Mouse (Mus musculus): ENCODE measurements around the gene Sgf29.
"Not testable (repeated sequence)": the region's sequence is repeated elsewhere in the genome, so short reads cannot be mapped to it uniquely, and the experiment has no call there.

The Sgf29 gene

DNA sequence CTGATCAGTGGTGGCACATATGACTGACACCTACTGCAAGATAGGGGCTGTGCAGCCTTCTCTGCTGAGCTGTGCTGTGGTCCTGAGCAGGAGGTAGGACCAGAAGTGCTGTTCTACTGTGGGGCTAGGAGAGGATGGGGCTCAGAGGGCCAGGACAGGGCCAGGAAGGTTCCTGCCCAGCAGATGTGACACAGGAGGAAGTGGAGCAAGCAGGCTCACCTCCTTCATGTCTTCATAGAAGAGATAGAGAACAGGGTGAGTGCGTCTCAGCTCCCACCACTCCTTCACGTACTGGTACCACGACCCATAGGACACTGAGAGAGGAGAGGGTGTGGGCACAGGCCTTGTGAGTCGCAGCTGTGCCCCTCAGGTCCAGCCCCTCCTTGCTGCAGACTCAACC is 39.0 kb downstream of the Sgf29 start:
- DNase-seq, result not testable (repeated sequence)

DNA sequence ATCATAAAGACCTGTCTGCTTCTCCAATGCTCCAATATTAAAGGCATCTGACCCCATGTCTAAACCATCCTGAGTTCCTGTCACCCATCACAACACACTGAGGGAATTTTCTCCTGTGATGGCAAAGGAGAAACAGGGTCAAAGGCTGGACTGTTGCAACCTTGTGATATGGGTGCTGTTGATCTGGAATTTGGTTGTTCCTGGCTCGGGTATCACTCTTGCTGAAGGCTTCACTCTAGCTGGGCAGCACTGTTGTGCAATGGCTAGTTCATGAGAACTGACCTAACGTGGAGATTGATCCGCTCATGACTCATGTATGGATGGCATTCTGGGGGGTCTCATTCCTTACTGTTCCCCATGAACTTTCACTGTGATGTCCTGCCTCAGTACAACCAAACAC is 39.9 kb downstream of the Sgf29 start:
- no peak for DNase-seq

DNA sequence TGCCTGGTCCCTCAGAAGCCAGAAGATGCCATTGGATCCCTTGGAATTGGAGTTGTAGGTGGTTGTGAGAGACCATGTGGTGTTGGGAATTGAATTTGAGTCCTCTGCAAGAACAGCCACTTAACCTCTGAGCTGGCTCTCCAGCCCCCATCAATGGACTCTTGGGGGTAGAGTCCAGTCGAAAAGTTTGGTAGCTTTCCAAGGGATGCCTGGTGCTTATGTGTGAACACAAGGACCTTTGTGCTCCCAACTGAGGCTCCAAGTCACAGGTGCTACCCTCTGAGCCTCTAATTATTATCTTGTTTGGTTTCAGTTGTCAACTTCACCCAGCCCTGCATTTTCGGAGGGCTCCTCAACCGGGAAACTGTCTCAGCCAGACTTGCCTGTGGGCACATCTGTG is 41.6 kb downstream of the Sgf29 start:
- DNase-seq, result no peak

DNA sequence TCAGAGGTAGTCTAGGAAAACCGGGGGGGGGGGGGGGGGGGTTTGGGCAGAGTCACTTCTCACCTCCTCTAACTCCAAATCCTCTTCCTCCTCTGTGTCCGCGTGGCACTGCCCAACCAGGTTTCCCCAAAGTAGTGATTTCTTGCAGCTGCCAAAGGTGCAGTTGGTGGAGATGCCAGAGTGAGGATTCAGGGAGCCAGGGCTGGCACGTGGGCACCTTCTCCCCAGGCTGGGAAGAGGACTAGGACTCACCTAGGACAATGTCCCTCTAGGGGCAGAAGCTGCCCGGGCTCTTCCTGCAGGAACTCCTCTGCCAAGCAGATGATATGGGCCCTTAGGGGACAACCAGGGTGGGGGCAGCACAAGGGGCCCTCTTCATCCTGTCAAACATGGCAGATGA is 42.6 kb downstream of the Sgf29 start:
- DNase-seq, result no peak

DNA sequence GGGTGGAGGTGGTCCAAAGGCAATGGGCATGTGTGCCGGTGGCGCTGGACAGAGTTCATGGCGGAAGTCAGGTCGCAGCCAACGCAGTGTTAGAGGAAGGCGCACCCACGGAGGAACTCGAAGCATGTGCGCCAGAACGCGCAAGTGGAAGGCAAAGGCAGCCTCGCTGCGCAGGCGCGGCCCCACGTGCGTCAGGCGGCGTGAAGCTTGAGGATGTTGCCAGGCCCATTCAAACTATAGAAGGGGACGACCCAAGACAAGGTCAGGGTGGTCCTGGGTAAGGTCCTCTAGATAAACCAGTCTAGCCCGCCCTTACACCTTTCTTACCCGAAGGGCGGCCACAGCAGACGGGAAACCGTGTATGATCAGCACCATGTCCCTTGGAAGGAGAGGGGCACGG is 43.3 kb downstream of the Sgf29 start:
- no peak for DNase-seq

DNA sequence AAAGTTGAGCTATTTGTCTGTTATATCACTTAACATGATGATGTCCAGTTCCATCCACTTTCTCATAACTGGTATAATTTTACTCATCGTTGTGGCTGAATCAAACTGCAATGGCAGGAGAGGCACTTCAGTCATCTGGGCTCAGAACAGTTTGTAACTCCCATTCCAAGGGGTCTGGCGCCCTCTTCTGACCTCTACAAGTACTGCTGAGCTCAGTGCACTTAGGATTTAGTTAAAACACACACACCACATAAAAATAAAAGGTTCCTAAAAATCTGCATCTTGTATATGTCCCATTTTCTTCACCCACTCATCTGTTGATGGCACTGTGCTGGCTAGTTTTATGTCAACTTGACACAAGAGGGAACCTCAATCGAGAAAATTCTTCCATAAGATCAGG is 44.1 kb downstream of the Sgf29 start:
- DNase-seq, result peak; percentile 81 to 85

DNA sequence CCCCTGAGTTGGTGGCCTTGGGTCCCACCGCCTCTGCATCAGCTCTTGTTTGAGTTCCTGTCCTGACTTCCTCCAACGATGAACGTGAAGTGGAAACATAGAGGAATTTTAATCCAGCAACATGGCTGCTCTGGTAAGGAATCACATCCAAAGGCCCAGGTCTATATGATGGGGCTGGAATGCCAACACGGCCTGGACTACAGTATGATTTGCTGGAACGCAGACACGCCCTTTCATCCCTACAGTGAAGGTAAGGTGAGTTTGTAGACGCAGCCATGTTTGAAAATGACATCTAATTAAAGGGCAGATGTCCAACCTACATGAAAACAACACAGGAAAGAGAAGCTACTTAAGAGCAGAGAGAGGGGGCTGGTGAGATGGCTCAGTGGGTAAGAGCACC is 44.7 kb downstream of the Sgf29 start:
- no peak for DNase-seq

DNA sequence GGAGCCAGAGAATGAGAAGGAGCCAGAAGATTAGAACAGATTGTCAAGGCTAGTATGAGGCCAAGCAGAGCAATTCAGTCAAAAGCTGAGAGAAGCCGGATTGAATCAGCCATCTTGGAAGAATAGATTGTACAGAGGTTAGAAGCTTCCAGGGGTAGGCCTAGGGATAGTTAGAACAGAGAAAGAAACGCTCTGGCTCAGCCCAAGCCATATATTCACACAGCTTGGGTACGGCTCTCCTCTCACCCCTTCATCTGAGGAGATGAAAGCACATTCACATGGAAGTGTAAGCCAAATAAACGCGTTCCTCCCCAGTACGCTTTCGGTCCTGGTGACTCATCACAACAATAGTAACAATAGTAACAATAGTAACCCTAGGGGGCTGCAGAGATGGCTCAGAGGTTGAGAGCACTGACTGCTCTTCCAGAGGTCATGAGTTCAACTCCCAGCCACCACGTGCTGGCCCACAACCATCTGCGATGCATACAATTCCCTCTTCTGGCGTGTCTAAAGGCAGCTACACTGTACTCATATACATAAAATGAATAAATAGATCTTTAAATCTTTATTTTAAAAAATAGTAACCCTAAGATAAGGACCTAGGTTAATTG is 45.4 kb downstream of the Sgf29 start:
- DNase-seq, result peak in 1 of 2 experiments; percentile 20

DNA sequence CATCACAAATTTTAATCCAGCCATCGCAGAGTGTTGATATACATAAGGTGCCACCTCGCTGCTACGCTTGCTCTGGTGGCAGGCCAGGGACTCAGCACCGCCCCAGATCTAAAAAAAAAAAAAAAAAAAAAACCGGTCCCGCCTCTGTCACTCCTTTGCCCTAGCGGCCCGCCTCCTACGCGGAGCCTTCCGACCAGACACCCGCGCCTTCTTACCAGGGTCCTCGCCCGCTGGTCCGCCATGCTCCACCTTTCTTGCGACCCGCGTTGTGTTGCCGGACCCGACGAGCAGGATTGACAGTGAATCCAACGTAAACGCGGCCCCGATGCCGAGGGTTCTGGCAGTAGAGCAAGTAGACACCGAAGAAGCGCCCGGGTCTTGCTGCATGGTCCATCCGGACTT is 46.1 kb downstream of the Sgf29 start, which contains the start of gene Bola2:
Gene Bola2 (plus strand): TSS at position 192 of the 402 bp plus-strand sequence.
- peak in 1 of 2 experiments; percentile 63 for DNase-seq

DNA sequence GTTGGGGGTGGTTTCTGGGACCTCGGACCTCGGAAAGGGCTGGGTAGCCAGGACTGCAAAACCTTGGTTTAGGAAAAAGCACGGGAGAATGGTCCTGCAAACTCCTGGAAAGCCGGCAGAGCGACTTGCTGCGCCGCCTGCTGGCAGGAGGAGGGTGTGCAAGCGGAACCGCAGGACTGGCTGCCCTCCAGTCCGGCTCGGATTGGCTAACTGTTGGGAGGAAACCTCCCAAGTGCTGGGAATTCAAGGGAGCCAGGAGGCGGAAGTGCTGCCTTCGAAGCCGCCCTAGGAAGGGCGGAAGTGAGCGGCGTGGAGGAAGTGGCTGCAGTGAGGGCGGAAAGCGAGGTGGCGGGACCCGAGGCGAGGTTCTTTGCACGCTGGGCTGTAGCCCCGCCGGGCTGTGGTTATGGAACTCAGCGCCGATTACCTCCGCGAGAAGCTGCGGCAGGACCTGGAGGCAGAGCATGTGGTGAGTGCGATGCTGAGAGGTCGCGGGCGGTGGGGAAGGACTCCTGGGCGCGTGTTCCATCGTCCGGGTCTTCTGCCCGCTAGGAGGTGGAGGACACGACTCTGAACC is 46.6 kb downstream of the Sgf29 start, which contains the start of gene Slx1b:
Gene Slx1b (minus strand): TSS at position 154 of the 577 bp plus-strand sequence.
- peak; percentile 94 for DNase-seq

DNA sequence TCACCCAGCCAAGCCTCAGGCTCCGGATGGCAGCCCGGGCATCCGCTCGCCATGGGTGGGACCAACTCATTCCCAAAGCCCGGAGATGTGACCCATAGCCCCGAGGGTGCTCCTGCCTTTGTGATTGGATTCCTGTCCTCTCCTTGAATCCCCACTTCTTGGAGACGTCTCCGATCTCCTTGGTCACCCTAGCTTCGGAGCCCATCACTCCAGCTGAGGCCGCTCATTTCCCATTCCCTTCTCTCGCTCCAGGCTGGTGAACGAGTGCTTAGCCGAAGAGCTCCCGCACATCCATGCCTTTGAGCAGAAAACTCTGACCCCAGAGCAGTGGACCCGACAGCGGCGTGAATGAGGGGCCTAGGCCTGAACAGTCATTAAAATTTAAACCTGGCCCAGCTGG is 47.2 kb downstream of the Sgf29 start:
- peak in 1 of 2 experiments; percentile 32 for DNase-seq

DNA sequence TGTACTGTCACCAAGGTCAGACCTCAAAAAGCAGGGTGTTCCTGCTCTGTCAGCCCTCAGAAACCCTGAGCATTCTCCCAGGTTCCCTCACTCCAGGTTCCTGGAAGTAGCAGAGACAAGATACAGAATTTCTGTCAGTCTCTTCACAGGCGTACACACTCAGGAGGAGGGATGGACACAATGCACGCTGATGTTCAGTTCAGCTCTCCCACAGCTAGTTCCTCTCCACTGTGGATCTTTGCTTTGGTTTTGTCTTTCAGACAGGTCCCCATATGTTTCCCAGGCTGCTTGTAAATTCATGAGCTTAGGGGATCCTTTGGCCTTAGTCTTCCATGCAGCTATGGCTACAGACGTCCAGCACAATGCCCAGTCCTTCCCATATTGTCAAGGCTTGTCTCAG is 47.8 kb downstream of the Sgf29 start:
- DNase-seq, result no peak

DNA sequence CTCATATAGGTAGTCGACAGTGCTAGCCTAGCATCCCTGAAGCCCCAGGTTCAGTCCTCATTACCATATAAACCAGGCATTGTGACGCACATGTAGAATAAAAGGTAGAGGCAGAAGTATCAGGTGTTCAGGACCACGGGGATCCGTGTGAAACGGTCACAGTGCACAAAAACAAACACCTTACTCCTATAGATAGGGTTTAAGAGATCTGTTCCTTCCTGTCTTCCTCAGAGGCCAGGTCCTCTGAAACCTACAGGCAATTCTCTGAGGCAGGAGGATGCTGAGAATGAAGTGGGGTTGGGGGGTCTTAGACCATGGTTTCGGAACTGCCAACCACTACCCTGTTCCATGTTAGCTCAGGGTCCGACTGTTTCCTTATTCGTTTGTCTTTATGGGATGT is 48.7 kb downstream of the Sgf29 start:
- DNase-seq, result no peak

DNA sequence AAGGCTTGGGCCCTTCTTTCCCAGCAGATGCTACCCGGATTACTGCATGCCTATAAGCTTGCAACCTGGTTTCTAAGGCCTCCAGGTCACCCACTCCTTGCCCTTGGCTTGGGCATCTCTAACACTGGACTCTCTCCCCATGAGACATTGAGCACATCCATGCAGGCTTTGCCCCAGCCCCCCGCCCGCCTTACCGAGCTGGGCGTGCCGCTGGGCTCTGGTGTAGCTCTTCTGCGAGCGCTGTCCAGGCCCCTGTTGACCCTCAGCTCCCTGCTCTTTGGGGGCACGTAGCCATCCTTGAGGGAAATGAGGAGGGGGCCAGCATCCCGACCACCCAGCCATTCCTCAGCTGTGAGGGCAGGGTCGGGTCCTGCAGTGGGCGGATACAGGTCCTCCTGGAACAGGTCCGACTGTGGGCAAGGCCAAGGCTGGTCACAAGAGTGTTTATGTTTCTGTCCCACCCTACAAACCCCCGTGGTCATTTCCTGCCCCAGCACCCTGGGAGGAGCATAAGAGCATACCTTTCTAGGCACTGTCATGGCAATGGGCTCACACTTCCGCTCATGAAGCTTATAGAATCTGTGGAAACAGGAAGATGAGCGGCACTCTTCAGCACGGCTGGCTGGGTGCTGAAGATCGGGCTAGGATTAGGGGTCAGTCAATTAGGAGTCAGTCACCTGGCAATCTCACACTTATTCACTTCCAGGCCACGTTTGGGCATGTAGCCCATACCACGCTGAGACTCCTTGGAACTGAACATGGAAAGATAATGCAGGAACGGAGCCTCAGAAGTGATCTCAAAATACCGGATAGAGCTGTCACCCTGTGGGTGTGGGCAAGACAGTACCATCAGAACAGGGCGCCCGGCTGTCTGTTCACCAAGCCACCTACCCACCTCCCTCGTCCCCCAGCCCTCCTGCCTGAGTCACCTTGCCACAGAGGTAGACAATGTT is 51.2 kb downstream of the Sgf29 start:
- peak; percentile 27 to 42 for DNase-seq

DNA sequence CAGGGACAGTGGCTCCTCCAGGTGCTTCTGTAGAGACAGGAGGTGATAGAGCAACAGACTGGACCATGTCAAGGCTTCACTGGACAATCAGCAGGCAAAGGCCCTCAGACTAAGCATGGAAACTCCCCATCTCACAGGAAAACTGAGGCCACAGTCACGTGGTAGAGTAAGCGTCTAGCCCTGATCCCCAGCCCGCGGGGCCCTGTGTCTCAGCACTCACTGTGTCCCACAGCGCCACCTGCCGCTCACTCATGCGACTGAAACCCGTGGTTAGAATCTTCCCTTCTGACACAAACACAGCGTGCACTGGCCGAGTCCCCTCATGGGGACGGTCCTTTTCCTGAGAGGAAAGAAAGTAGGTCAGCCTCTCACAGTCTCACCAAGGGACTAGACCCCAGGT is 52.0 kb downstream of the Sgf29 start:
- DNase-seq, result peak; percentile 95 to 96

DNA sequence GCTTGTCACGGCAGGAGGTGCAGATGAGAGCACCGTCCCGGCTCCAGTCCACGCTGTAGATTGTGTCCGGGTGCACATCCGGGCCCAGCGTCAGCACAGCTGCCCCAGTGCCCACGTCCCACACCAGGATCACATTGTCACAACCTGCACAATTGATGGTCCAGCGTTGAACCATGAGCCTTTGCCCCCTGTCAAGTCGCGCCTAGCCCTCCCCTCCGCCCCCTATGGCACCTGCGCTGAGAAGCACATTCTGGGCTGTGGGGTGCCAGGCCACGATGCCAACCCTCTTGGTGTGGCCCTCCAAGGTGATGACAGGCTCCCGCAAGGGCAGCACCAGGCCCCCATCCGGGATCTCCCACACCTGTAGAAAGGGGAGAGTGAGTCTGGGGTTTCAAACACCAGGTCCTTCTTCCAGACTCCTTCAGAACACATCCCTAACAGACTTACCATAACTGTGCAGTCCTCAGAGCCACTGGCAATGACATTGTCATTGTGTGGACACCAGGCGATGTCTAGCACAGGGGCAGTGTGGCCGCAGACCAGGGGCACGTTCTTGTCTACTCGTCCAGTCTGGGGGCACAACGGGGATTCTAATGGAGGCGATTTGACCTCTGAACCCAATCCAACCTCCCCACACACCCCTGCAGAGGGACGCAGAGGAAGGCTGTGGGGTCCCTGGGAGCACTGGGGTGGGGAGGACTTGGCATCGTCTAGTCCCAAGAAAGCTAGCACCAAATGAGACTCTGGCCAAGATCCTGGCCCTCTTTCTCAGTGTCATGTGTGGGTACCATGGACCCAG is 52.6 kb downstream of the Sgf29 start:
- no peak for DNase-seq

DNA sequence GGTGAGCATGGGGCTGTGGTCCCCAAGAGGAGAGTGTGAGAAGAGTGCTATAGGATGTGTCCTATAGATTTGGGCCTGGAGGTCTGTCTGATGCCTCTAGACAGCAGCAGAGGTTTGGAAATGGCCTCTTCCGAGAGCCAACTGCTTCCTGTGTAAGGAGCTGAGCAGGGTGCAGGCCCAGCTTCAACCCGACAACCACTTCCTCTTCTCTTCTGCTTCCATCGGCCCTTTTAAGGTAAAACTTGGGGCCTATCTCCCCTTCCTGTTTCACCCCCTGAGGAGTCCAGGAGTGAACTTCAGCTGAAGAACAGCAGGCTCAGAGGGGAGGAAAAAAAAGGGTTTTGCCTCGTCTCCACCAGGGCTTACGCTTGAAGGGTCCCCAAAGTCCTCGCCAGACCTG is 53.2 kb downstream of the Sgf29 start:
- DNase-seq, result no peak

DNA sequence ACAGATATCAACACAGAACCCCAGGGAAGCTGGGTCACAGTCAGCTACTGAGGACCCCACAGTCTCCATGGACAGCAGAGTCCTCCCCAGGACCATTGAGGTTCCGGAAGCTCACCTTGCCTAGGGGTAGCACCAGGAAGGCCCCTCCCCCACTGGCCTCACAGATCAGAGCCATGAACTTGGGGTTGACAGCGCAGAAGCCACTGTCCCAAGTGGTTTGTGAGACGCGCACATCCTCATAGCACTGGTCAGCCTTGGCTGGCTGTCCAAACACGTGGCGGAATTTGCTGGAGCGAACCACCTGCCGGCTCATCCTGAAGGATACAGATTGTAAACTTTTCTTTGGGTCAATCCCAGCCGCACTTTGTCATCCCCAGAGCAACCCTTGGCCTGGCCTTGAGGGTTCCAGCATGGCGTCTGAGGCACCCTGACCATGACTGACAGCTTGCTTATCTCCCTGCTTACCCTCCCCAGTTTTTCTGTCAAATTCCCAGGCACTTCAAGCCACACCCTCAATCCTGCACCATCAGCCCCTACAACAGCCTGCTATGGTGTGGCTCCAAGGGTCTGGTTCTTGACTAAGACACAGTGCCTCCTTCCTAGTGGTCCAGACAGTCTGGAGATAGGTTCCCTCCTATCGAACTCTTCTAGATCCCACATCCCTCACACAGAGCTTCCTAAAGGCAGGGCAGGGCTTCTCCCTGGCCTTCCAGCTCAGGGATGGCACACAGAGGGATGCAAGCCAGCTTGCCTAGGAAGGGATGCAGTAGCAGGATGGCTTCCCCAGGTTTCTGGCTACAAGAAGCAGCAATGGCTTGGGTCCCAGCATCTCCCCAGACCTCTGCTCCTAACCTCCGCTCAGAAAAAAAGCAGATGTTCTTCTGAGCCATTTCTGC is 54.0 kb downstream of the Sgf29 start:
- peak; percentile 20 to 41 for DNase-seq

DNA sequence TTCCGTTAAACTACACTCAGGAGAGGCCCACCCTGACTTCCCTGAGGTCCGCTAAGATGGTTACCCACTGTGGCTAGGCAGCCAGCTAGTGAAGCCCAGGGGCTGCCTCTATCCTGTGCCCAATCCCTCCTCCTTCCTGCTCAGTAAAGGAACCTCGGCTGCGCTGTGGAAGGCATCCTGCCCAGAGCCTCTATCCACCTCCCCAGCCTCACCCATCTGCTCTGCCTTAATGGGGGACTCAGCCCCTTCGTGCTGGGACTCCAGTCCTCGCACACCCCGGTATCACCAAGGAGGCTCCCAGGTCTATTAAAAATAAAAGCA is 54.6 kb downstream of the Sgf29 start:
- DNase-seq, result peak; percentile 43 to 51

DNA sequence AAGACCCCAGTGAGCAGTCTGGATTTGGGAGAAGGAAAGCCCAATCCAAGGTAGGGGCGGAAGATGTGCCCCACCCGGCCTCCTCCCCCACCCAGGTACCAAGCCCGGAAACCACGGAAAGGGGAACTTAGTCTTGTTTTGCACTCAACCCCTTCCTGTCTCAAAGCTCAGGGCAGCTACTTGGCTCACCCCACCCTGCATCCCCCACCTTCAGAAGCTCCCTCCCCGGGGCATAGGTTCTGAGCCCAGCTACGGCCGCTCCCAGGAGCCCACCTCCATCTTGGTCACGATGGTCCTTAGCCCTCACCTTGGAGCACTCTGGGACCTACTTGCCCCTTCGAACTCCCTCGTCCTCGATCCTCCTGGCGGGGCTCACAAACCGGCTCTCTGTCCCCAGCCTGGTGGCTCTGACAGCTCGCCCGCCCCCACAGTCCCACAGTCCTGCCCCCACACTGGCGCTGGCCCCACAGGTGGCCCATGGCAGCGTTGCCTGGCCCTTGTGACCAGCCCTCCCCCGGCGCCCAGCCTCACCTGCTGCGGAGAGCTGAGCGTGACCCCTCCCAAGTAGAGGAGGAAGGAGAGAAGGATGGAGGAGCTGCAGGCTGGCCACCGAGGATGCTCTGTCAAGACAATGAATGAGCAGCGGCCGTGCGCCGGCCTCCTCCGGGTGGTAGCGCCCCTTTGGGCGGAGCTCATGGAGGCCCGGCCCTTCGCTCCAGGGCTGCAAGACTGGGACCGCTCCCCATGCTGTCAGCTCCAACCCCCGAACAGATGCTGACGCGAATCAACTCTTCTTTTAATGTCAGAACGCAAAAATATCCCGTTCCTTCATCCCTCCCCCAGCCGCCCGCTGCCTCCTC is 55.2 kb downstream of the Sgf29 start:
- DNase-seq, result peak; percentile 86 to 91
